Mouse (Mus musculus) layer of hippocampus, adult 11-12 months (tissue): Measurements from ENCODE around the gene Tbc1d16.

Source experiments
- DNase-seq: peaks from one replicate; pipeline ENCODE4 v3.0.0; 2022; ENCODE audit warnings: low spot score

Tbc1d16 gene

GRCm38 (mm10) chr11:119207986-119208385 lies 20.3 kb downstream of the Tbc1d16 start:
- DNase-seq, result no peak

GRCm38 (mm10) chr11:119206562-119206961 lies 21.7 kb downstream of the Tbc1d16 start:
- DNase-seq, result peak; percentile 57

- DNase-seq, result no peak
Measured at GRCm38 (mm10) chr11:119205738-119206137, 22.6 kb downstream of the Tbc1d16 start.

- DNase-seq, result no peak
Measured at GRCm38 (mm10) chr11:119203423-119203822, 24.9 kb downstream of the Tbc1d16 start.

- DNase-seq, result no peak
Measured at GRCm38 (mm10) chr11:119199233-119199601, 29.1 kb downstream of the Tbc1d16 start.

GRCm38 (mm10) chr11:119198564-119199232 lies 29.6 kb downstream of the Tbc1d16 start:
- DNase-seq, result peak; percentile 70

GRCm38 (mm10) chr11:119197618-119198563 lies 30.4 kb downstream of the Tbc1d16 start:
- no peak for DNase-seq

GRCm38 (mm10) chr11:119192605-119193004 lies 35.7 kb downstream of the Tbc1d16 start:
- no peak for DNase-seq

GRCm38 (mm10) chr11:119192176-119192575 lies 36.1 kb downstream of the Tbc1d16 start:
- no peak for DNase-seq

- no peak for DNase-seq
Measured at GRCm38 (mm10) chr11:119191606-119192081, 36.7 kb downstream of the Tbc1d16 start.

- peak; percentile 64 for DNase-seq
Measured at GRCm38 (mm10) chr11:119190498-119190897, 37.8 kb downstream of the Tbc1d16 start.

- DNase-seq, result no peak
Measured at GRCm38 (mm10) chr11:119189319-119189718, 39.0 kb downstream of the Tbc1d16 start.

- DNase-seq, result no peak
Measured at GRCm38 (mm10) chr11:119188389-119188788, 39.9 kb downstream of the Tbc1d16 start.

GRCm38 (mm10) chr11:119187800-119188197 lies 40.5 kb downstream of the Tbc1d16 start:
- no peak for DNase-seq

- peak; percentile 56 for DNase-seq
Measured at GRCm38 (mm10) chr11:119186989-119187799, 41.1 kb downstream of the Tbc1d16 start.

- no peak for DNase-seq
Measured at GRCm38 (mm10) chr11:119186381-119186780, 41.9 kb downstream of the Tbc1d16 start.

GRCm38 (mm10) chr11:119183684-119184310 lies 44.5 kb downstream of the Tbc1d16 start:
- DNase-seq, result no peak

- no peak for DNase-seq
Measured at GRCm38 (mm10) chr11:119181861-119182395, 46.4 kb downstream of the Tbc1d16 start.

GRCm38 (mm10) chr11:119180824-119181582 lies 47.3 kb downstream of the Tbc1d16 start:
- no peak for DNase-seq

GRCm38 (mm10) chr11:119178317-119178716 lies 50.0 kb downstream of the Tbc1d16 start:
- DNase-seq, result no peak
